Comparison of ENCODE assay signal across 21 mouse cellular contexts in the genomic region with DNA sequence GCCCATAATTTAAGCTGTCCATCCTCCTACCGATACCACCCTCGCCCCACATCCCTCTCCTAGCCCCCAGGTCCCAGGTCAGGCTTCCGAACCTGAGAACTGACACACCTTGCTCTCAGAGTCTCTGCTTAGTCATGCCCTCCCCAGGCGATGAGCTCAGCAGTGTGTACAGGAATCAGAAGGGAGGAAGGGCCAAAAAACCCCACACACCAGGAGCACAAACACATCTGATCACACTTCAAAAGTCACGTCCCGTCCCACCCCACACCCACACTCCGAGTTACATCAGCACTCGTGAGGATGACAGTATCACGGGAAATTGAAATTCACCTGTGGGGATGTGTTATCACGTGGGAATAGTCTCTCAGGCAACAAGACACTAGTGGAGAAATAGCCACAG.
DNase-seq lines count a peak whose midpoint lies in the region; ATAC-seq lines count a peak whose summit lies in the region.
"Had no signal": no experiment of that assay in that cellular context is flagged by ENCODE, and none has a peak within 500 bp of the region (broad histone marks: within the 10 kb centered on the region; RNA-seq: fewer than 3 reads in every experiment).

No protein-coding gene starts in this region.

- H3K9ac ChIP-seq in midbrain, embryonic 16.5 days (ENCODE audit: low read depth, low read length) = no peak overlapping the region
- H3K9ac ChIP-seq in midbrain, embryonic 14.5 days (replicated peaks; ENCODE audit: low read length) = no peak overlapping the region
- H3K9ac ChIP-seq in intestine, embryonic 16.5 days (ENCODE audit: low read depth, low read length) = no peak overlapping the region
- H3K9ac ChIP-seq: embryonic facial prominence, embryonic 12.5 days; forebrain, embryonic 12.5 days had no signal

- H3K4me1 ChIP-seq in midbrain, embryonic 16.5 days (ENCODE audit: control insufficient read depth, insufficient read depth, low read length) = no peaks in the 10 kb centered on the region
- 0 out of 2 replicates have a peak, but pooled peaks cover 8% of the 10 kb centered on the region for H3K4me1 ChIP-seq in midbrain, embryonic 14.5 days (ENCODE audit: control insufficient read depth, insufficient read depth, low read length)
- peaks cover 24% of the 10 kb centered on the region for H3K4me1 ChIP-seq in intestine, embryonic 16.5 days (ENCODE audit: control insufficient read depth, insufficient read depth, low read length)

- no peak overlapping the region for H3K27ac ChIP-seq in midbrain, embryonic 16.5 days (ENCODE audit: low read length)
- H3K27ac ChIP-seq in midbrain, embryonic 14.5 days (replicated peaks; ENCODE audit: low read depth, low read length) = no peak overlapping the region
- H3K27ac ChIP-seq in intestine, embryonic 16.5 days (ENCODE audit: low read length) = no peak overlapping the region
- H3K27ac ChIP-seq: embryonic facial prominence, embryonic 10.5 days; embryonic facial prominence, embryonic 12.5 days; forebrain, embryonic 10.5 days; forebrain, embryonic 12.5 days had no signal

- H3K4me3 ChIP-seq in midbrain, embryonic 16.5 days (ENCODE audit: low read depth, low read length) = no peak overlapping the region
- H3K4me3 ChIP-seq in midbrain, embryonic 14.5 days (replicated peaks; ENCODE audit: low read depth, low read length) = no peak overlapping the region
- no peak overlapping the region for H3K4me3 ChIP-seq in intestine, embryonic 16.5 days (ENCODE audit: low read length)
- H3K4me3 ChIP-seq: embryonic facial prominence, embryonic 10.5 days; embryonic facial prominence, embryonic 12.5 days; erythroblast, embryonic 14.5 days; forebrain, embryonic 10.5 days; forebrain, embryonic 12.5 days had no signal

- no peaks in the 10 kb centered on the region for H3K9me3 ChIP-seq in midbrain, embryonic 16.5 days (replicated peaks; ENCODE audit: control insufficient read depth, low read length, poor library complexity, severe bottlenecking)
- H3K9me3 ChIP-seq in midbrain, embryonic 14.5 days (ENCODE audit: control insufficient read depth, low read length) = no peaks in the 10 kb centered on the region
- no peaks in the 10 kb centered on the region for H3K9me3 ChIP-seq in intestine, embryonic 16.5 days (ENCODE audit: control insufficient read depth, low read length)
- H3K9me3 ChIP-seq: embryonic facial prominence, embryonic 10.5 days; embryonic facial prominence, embryonic 12.5 days; forebrain, embryonic 10.5 days; forebrain, embryonic 12.5 days had no signal

- DNase-seq in frontal cortex, postnatal 14 days (ENCODE audit: low spot score in 2 of 2) = no peak
- no peak for DNase-seq in midbrain, embryonic 14.5 days
- DNase-seq: adrenal gland, adult 2 months; adrenal gland, postnatal 10 days; adrenal gland, postnatal 25 days; B cell, adult 2 months; cerebellum, adult 11-12 months; cerebellum, adult 2 months; cerebellum, adult 9-10 months; cerebellum, postnatal 10 days; cerebellum, postnatal 25 days had no signal

- peak; percentile 60; the same call in 1 of the 2 replicates for ATAC-seq in frontal cortex, adult (ENCODE audit: low TSS enrichment)
- 0 out of 2 replicates have a peak, but pooled peaks have one; percentile 13 for ATAC-seq in midbrain, embryonic 16.5 days
- ATAC-seq in midbrain, embryonic 14.5 days (ENCODE audit: low FRiP score, low TSS enrichment) = no peak
- no peak for ATAC-seq in intestine, embryonic 16.5 days
- ATAC-seq: forebrain, embryonic 14.5 days; forebrain, embryonic 16.5 days had no signal

- no peaks in the 10 kb centered on the region for H3K36me3 ChIP-seq in midbrain, embryonic 16.5 days (ENCODE audit: control insufficient read depth, insufficient read depth, low read length)
- H3K36me3 ChIP-seq in midbrain, embryonic 14.5 days (ENCODE audit: control insufficient read depth, insufficient read depth, low read length) = no peaks in the 10 kb centered on the region
- no peaks in the 10 kb centered on the region for H3K36me3 ChIP-seq in intestine, embryonic 16.5 days (ENCODE audit: control insufficient read depth, insufficient read depth, low read length)
- H3K36me3 ChIP-seq: embryonic facial prominence, embryonic 10.5 days; embryonic facial prominence, embryonic 12.5 days; forebrain, embryonic 10.5 days; forebrain, embryonic 12.5 days had no signal

- H3K4me2 ChIP-seq in midbrain, embryonic 16.5 days (ENCODE audit: low read length) = no peak overlapping the region
- H3K4me2 ChIP-seq in midbrain, embryonic 14.5 days (ENCODE audit: low read length) = no peak overlapping the region
- no peak overlapping the region for H3K4me2 ChIP-seq in intestine, embryonic 16.5 days (ENCODE audit: low read depth, low read length)
- H3K4me2 ChIP-seq: embryonic facial prominence, embryonic 12.5 days; forebrain, embryonic 12.5 days had no signal

- WGBS in midbrain, embryonic 16.5 days = 90% methylated on average over 10 of the region's 10 CpGs
- 93% methylated on average over 10 of the region's 10 CpGs for WGBS in midbrain, embryonic 14.5 days
- 87% methylated on average over 10 of the region's 10 CpGs for WGBS in intestine, embryonic 16.5 days

- H3K27me3 ChIP-seq in midbrain, embryonic 16.5 days (ENCODE audit: control insufficient read depth, insufficient read depth, low read depth, low read length) = peaks cover 2% of the 10 kb centered on the region
- H3K27me3 ChIP-seq in midbrain, embryonic 14.5 days (ENCODE audit: control insufficient read depth, insufficient read depth, low read length) = no peaks in the 10 kb centered on the region
- H3K27me3 ChIP-seq in intestine, embryonic 16.5 days (replicated peaks; ENCODE audit: control insufficient read depth, insufficient read depth, low read length) = no peaks in the 10 kb centered on the region

Comparison
In these comparisons a context has a peak if more than half of its experiments do, and no peak if none do; other contexts are left out.
1. ATAC-seq: peak in frontal cortex, adult (single experiment) and midbrain, embryonic 16.5 days (single experiment); none in midbrain, embryonic 14.5 days (single experiment) and intestine, embryonic 16.5 days (single experiment).